Mouse (Mus musculus): ENCODE measurements around the gene B3gnt7. TPM values are rescaled to one million over a fixed set of nuclear protein-coding genes. Genes with fewer than 3 reads are reported as not detected.
A peak's percentile ranks its signal among the peaks of the same experiment; 100 is the strongest.

B3gnt7 gene
- polyA plus RNA-seq, 1 experiment = 54.9 TPM

DNA sequence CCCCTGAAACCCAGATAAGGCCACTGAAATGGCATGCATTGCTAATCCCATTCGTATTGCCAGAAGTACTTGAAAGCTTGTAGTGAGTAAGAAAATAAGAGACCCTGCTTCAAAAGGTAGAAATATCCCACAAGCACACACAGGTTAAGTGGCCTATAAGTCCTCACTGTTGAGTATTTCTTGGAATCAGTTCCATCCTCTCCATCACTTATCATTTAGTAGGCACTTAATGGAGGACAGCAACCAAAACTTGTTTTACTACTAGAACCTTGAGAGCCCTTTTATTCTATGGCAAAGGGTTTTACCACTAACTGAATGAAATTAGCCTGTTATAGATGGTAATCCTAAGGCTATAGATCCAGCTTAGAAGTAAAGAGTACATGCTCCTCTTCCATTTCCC, 45.5 kb downstream of the B3gnt7 start:
- Histone ChIP-seq H3K4me3 (ENCODE audit: low read depth, low read length) (no peak overlapping the region), H3K27me3 (ENCODE audit: control insufficient read depth, insufficient read depth, low read length, poor library complexity, severe bottlenecking) (no peaks in the 10 kb centered on the region), H3K4me1 (ENCODE audit: control insufficient read depth, insufficient read depth, low read length) (no peaks in the 10 kb centered on the region), H3K9me3 (replicated peaks; ENCODE audit: control insufficient read depth, insufficient read depth, low read length, poor library complexity, severe bottlenecking) (no peaks in the 10 kb centered on the region), H3K27ac (ENCODE audit: insufficient read depth, low read length) (peak overlapping the region; percentile 65), H3K36me3 (ENCODE audit: control insufficient read depth, insufficient read depth, low read length, poor library complexity, severe bottlenecking) (peaks cover 66% of the 10 kb centered on the region), H3K9ac (ENCODE audit: low read depth, poor library complexity, severe bottlenecking) (no peak overlapping the region)
- no peak for TF ChIP-seq POLR2A (IDR thresholded peaks at IDR 0.05; ENCODE audit: insufficient read depth, low read length)
- no peak for TF ChIP-seq CTCF (IDR thresholded peaks at IDR 0.05; ENCODE audit: low read depth, low read length)

DNA sequence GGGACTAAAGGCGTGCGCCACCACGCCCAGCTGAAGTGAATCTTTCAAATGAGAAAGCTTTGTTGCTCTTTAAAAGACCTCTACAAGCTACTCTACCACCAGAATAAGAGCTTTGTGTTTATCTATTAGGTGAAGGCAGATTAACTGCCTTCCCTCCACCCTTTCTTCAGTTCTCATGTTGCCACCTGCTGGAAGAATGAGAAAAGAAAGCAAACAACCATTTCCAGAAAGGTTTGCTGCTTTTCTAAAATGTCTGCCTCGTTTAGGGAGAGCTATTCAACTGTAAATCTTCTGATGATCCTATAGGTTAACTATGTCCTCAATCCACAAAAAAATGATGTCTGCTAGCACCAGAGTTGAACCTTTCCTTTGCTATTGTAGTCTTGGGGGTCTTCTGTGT, 46.2 kb downstream of the B3gnt7 start:
- peak overlapping the region; percentile 95 for H3K27ac ChIP-seq (ENCODE audit: insufficient read depth, low read length)
- no peaks in the 10 kb centered on the region for H3K4me1 ChIP-seq (ENCODE audit: control insufficient read depth, insufficient read depth, low read length)
- peaks cover 73% of the 10 kb centered on the region for H3K36me3 ChIP-seq (ENCODE audit: control insufficient read depth, insufficient read depth, low read length, poor library complexity, severe bottlenecking)
- no peaks in the 10 kb centered on the region for H3K27me3 ChIP-seq (ENCODE audit: control insufficient read depth, insufficient read depth, low read length, poor library complexity, severe bottlenecking)
- TF ChIP-seq CTCF (IDR thresholded peaks at IDR 0.05; ENCODE audit: low read depth, low read length) (no peak), EP300 (IDR thresholded peaks at IDR 0.05; ENCODE audit: insufficient read depth, low read depth, low read length) (no peak), POLR2A (IDR thresholded peaks at IDR 0.05; ENCODE audit: insufficient read depth, low read length) (no peak)
- H3K9me3 ChIP-seq (replicated peaks; ENCODE audit: control insufficient read depth, insufficient read depth, low read length, poor library complexity, severe bottlenecking) = no peaks in the 10 kb centered on the region
- H3K9ac ChIP-seq (ENCODE audit: low read depth, poor library complexity, severe bottlenecking) = no peak overlapping the region
- H3K4me3 ChIP-seq (ENCODE audit: low read depth, low read length) = no peak overlapping the region

DNA sequence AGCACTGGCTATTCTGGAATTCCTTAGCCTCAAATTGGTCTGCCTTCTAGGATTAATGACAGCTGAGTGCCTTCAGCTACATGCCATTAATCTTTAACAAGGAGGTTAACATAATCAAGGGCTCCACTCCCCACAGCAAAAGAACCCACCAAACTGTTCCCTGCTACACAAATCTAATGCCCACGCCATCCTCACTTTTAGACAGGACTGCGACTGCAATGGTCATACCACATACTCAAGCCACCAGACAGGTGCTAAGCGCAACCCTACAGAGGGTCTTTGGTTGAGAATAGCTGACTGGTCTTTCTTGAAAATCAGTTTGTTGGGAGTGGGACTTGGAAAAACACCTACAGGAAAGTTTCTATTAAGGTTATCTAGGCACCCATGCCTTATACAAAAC, 46.6 kb downstream of the B3gnt7 start:
- H3K4me1 ChIP-seq (ENCODE audit: control insufficient read depth, insufficient read depth, low read length) = peaks cover 3% of the 10 kb centered on the region
- no peak overlapping the region for H3K4me3 ChIP-seq (ENCODE audit: low read depth, low read length)
- H3K9me3 ChIP-seq (replicated peaks; ENCODE audit: control insufficient read depth, insufficient read depth, low read length, poor library complexity, severe bottlenecking) = no peaks in the 10 kb centered on the region
- peaks cover 77% of the 10 kb centered on the region for H3K36me3 ChIP-seq (ENCODE audit: control insufficient read depth, insufficient read depth, low read length, poor library complexity, severe bottlenecking)
- H3K27ac ChIP-seq (ENCODE audit: insufficient read depth, low read length) = peak overlapping the region; percentile 95
- H3K9ac ChIP-seq (ENCODE audit: low read depth, poor library complexity, severe bottlenecking) = no peak overlapping the region
- no peak for TF ChIP-seq CTCF (IDR thresholded peaks at IDR 0.05; ENCODE audit: low read depth, low read length)
- no peak for TF ChIP-seq POLR2A (IDR thresholded peaks at IDR 0.05; ENCODE audit: insufficient read depth, low read length)
- no peaks in the 10 kb centered on the region for H3K27me3 ChIP-seq (ENCODE audit: control insufficient read depth, insufficient read depth, low read length, poor library complexity, severe bottlenecking)

DNA sequence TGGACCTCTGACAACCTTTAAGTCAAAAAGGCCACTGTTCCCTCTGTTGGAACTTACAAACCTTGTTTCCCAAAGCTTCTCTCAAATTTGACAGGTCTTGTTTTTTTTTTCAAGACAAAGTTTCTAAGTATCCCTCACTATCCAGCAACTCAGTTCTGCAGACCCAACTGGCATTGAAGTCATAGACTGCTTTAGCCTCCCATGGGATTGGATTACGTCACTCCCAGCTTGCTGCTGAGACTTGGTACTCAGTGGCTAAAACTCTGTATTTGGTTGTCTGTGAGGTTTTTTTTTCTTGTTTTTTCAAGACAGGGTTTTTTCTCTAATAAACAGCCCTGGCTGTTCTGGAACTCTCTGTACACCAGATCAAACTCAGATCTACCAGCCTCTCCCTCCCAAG, 47.1 kb downstream of the B3gnt7 start:
- peaks cover 3% of the 10 kb centered on the region for H3K4me1 ChIP-seq (ENCODE audit: control insufficient read depth, insufficient read depth, low read length)
- H3K27me3 ChIP-seq (ENCODE audit: control insufficient read depth, insufficient read depth, low read length, poor library complexity, severe bottlenecking) = no peaks in the 10 kb centered on the region
- no peak for TF ChIP-seq EP300 (IDR thresholded peaks at IDR 0.05; ENCODE audit: insufficient read depth, low read depth, low read length)
- TF ChIP-seq POLR2A (IDR thresholded peaks at IDR 0.05; ENCODE audit: insufficient read depth, low read length) = no peak
- TF ChIP-seq CTCF (IDR thresholded peaks at IDR 0.05; ENCODE audit: low read depth, low read length) = no peak
- H3K9me3 ChIP-seq (replicated peaks; ENCODE audit: control insufficient read depth, insufficient read depth, low read length, poor library complexity, severe bottlenecking) = no peaks in the 10 kb centered on the region
- no peak overlapping the region for H3K9ac ChIP-seq (ENCODE audit: low read depth, poor library complexity, severe bottlenecking)
- no peak overlapping the region for H3K4me3 ChIP-seq (ENCODE audit: low read depth, low read length)
- H3K36me3 ChIP-seq (ENCODE audit: control insufficient read depth, insufficient read depth, low read length, poor library complexity, severe bottlenecking) = peaks cover 81% of the 10 kb centered on the region
- peak overlapping the region; percentile 95; the same call in 1 of the 2 replicates for H3K27ac ChIP-seq (ENCODE audit: insufficient read depth, low read length)

DNA sequence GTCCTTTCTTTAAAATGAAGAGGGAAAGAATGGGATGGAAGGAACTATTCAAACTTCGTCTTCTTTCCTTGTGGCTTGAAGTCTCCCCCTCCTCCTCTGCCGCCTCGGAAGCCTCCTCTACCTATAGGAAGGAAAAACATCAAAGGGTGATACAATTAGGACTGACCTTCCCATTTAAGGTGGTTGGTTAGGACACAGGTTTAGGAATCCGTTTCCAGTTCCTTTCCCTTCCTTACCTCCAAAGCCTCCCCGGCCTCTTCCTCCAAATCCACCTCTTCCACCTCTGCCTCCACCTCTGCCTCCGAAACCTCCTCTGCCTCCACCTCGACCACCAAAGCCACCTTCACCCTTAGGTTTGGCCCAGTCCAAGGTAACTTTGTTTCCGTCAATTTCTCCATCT, 47.9 kb downstream of the B3gnt7 start:
- no peaks in the 10 kb centered on the region for H3K9me3 ChIP-seq (replicated peaks; ENCODE audit: control insufficient read depth, insufficient read depth, low read length, poor library complexity, severe bottlenecking)
- H3K27me3 ChIP-seq (ENCODE audit: control insufficient read depth, insufficient read depth, low read length, poor library complexity, severe bottlenecking) = no peaks in the 10 kb centered on the region
- H3K9ac ChIP-seq (ENCODE audit: low read depth, poor library complexity, severe bottlenecking) = no peak overlapping the region
- peak overlapping the region; percentile 17 for H3K27ac ChIP-seq (ENCODE audit: insufficient read depth, low read length)
- H3K36me3 ChIP-seq (ENCODE audit: control insufficient read depth, insufficient read depth, low read length, poor library complexity, severe bottlenecking) = peaks cover 88% of the 10 kb centered on the region
- no peak overlapping the region for H3K4me3 ChIP-seq (ENCODE audit: low read depth, low read length)
- peaks cover 3% of the 10 kb centered on the region for H3K4me1 ChIP-seq (ENCODE audit: control insufficient read depth, insufficient read depth, low read length)
- TF ChIP-seq POLR2A (IDR thresholded peaks at IDR 0.05; ENCODE audit: insufficient read depth, low read length) (no peak), EP300 (IDR thresholded peaks at IDR 0.05; ENCODE audit: insufficient read depth, low read depth, low read length) (no peak)

DNA sequence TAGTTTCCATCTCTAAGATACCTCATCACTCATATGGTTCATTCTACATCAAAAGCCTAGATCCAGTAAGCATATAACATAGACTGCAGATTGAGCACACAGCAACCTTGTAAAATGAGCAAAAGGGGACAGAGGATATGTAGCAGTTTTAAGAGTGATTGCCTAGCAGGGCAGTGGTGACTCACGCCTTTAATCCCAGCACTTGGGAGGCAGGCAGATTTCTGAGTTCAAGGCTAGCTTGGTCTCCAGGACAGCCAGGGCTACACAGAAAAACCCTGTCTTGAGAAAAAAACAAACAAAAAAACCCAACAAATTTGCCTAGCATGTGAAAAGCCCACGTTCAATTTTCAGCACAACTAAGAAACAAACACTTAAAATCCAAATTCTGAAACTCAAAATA, 51.6 kb downstream of the B3gnt7 start:
- TF ChIP-seq CTCF (IDR thresholded peaks at IDR 0.05; ENCODE audit: low read depth, low read length) (no peak), EP300 (IDR thresholded peaks at IDR 0.05; ENCODE audit: insufficient read depth, low read depth, low read length) (no peak), POLR2A (IDR thresholded peaks at IDR 0.05; ENCODE audit: insufficient read depth, low read length) (no peak)
- H3K4me3 ChIP-seq (ENCODE audit: low read depth, low read length) = no peak overlapping the region
- H3K9me3 ChIP-seq (replicated peaks; ENCODE audit: control insufficient read depth, insufficient read depth, low read length, poor library complexity, severe bottlenecking) = no peaks in the 10 kb centered on the region

More for the DNA sequence above, 51.6 kb downstream of the B3gnt7 start:
- Histone ChIP-seq H3K36me3 (ENCODE audit: control insufficient read depth, insufficient read depth, low read length, poor library complexity, severe bottlenecking) (peaks cover 89% of the 10 kb centered on the region), H3K4me1 (ENCODE audit: control insufficient read depth, insufficient read depth, low read length) (peaks cover 3% of the 10 kb centered on the region), H3K27me3 (ENCODE audit: control insufficient read depth, insufficient read depth, low read length, poor library complexity, severe bottlenecking) (no peaks in the 10 kb centered on the region), H3K9ac (ENCODE audit: low read depth, poor library complexity, severe bottlenecking) (no peak overlapping the region), H3K27ac (ENCODE audit: insufficient read depth, low read length) (no peak overlapping the region)

Other genes with a start within 250 kb of the B3gnt7 start
- 174 and 180 TPM in 2 replicates for gene Psmd1, start 238.4 kb upstream of the B3gnt7 start, polyA plus RNA-seq (2011; ENCODE audit: insufficient read depth, insufficient read length, low read depth, missing spikeins)
- gene Htr2b, start 190.9 kb upstream of the B3gnt7 start, polyA plus RNA-seq (2011; ENCODE audit: insufficient read depth, insufficient read length, low read depth, missing spikeins) = not detected in 2 replicates
- 4.1 TPM in 1 of 2 replicates, not detected in the other for gene Gm21972, start 169.2 kb upstream of the B3gnt7 start, polyA plus RNA-seq (2011; ENCODE audit: insufficient read depth, insufficient read length, low read depth, missing spikeins)
- 13.7 and 15.5 TPM in 2 replicates for gene Armc9, start 148.1 kb upstream of the B3gnt7 start, polyA plus RNA-seq (2011; ENCODE audit: insufficient read depth, insufficient read length, low read depth, missing spikeins)
- gene Ncl, start 56.6 kb downstream of the B3gnt7 start, polyA plus RNA-seq (2011; ENCODE audit: insufficient read depth, insufficient read length, low read depth, missing spikeins) = 1,350 and 1,473 TPM in 2 replicates
- gene Nmur1, start 123.4 kb downstream of the B3gnt7 start, polyA plus RNA-seq (2011; ENCODE audit: insufficient read depth, insufficient read length, low read depth, missing spikeins) = not detected in 2 replicates
- not detected in 2 replicates for gene Tex44, start 123.5 kb downstream of the B3gnt7 start, polyA plus RNA-seq (2011; ENCODE audit: insufficient read depth, insufficient read length, low read depth, missing spikeins)
- gene Ptma, start 223.9 kb downstream of the B3gnt7 start, polyA plus RNA-seq (2011; ENCODE audit: insufficient read depth, insufficient read length, low read depth, missing spikeins) = 3,893 and 3,930 TPM in 2 replicates

All from ES-Bruce4 (cell line).